Mouse (Mus musculus) gastrocnemius, adult 18-20 months (tissue): Measurements from ENCODE around the gene Cc2d2a. TPM values are rescaled to one million over a fixed set of nuclear protein-coding genes. Genes with fewer than 3 reads are reported as not detected.

Experiments
- total RNA-seq, 2 experiments: library from RNA; stranded (reverse); gene quantifications; 2 replicates each; pipeline ENCODE4 v1.2.3; 2021

Cc2d2a gene
- total RNA-seq, 2 experiments from 2014 or later = 4.0 to 5.7 TPM

Other genes with a start within 250 kb of the Cc2d2a start
- gene C1qtnf7, start 146.8 kb upstream of the Cc2d2a start, total RNA-seq = 1 to 10 TPM in 1 of 2 experiments, under 1 TPM in 1; 0.46 to 1.1 TPM
- not detected for gene Bst1, start 156.5 kb downstream of the Cc2d2a start, total RNA-seq
- 10 to 100 TPM; 31.5 to 38.6 TPM for gene Fbxl5, start 159.3 kb downstream of the Cc2d2a start, total RNA-seq
- 1 to 10 TPM; 1.7 to 2.1 TPM for gene Cd38, start 206.2 kb downstream of the Cc2d2a start, total RNA-seq